21 mouse cellular contexts compared by ENCODE assay signal in genomic region chr6:120485038-120485437, GRCm38 (mm10). TPM values are rescaled to one million over a fixed set of nuclear protein-coding genes. Genes with fewer than 3 reads are reported as not detected.
DNase-seq lines count a peak whose midpoint lies in the region; ATAC-seq and TF ChIP-seq lines count a peak whose summit lies in the region.
"Had no signal": no experiment of that assay in that cellular context is flagged by ENCODE, and none has a peak within 500 bp of the region (broad histone marks: within the 10 kb centered on the region; RNA-seq: fewer than 3 reads in every experiment).

No protein-coding gene starts in this region.

- no peak overlapping the region for H3K4me3 ChIP-seq in liver, embryonic 14.5 days (ENCODE audit: insufficient read depth in 1 of 2, low read depth in 2 of 2, low read length in 2 of 2)
- no peak overlapping the region for H3K4me3 ChIP-seq in stomach, embryonic 15.5 days (replicated peaks)
- no peak overlapping the region for H3K4me3 ChIP-seq in hindbrain, embryonic 11.5 days (ENCODE audit: low read depth, low read length)
- H3K4me3 ChIP-seq: erythroblast, embryonic 14.5 days; forebrain, embryonic 15.5 days; hindbrain, embryonic 15.5 days had no signal

- TF ChIP-seq CTCF in liver, embryonic 14.5 days (IDR thresholded peaks at IDR 0.05; ENCODE audit: low read depth) = no peak

- WGBS in liver, embryonic 14.5 days (ENCODE audit: insufficient replicate concordance) = 12% methylated on average over 3 of the region's 3 CpGs
- WGBS in stomach, embryonic 15.5 days = 70% methylated on average over 3 of the region's 3 CpGs
- 82% methylated on average over 3 of the region's 3 CpGs for WGBS in hindbrain, embryonic 11.5 days

- H3K4me1 ChIP-seq in liver, embryonic 14.5 days (replicated peaks; ENCODE audit: control insufficient read depth in 2 of 2, insufficient read depth in 2 of 2, low read length in 1 of 2) = no peaks in the 10 kb centered on the region; a peak in 1 of 4 replicates
- no peaks in the 10 kb centered on the region for H3K4me1 ChIP-seq in stomach, embryonic 15.5 days
- no peaks in the 10 kb centered on the region for H3K4me1 ChIP-seq in hindbrain, embryonic 11.5 days (replicated peaks; ENCODE audit: control insufficient read depth, insufficient read depth, low read length)

- H3K9me3 ChIP-seq in liver, embryonic 14.5 days (ENCODE audit: control insufficient read depth, low read length) = no peaks in the 10 kb centered on the region
- H3K9me3 ChIP-seq in stomach, embryonic 15.5 days = no peaks in the 10 kb centered on the region
- H3K9me3 ChIP-seq in hindbrain, embryonic 11.5 days (ENCODE audit: control insufficient read depth, low read length) = no peaks in the 10 kb centered on the region
- H3K9me3 ChIP-seq: forebrain, embryonic 15.5 days; hindbrain, embryonic 15.5 days had no signal

- H3K27ac ChIP-seq in liver, embryonic 14.5 days = no peak overlapping the region
- no peak overlapping the region for H3K27ac ChIP-seq in stomach, embryonic 15.5 days
- no peak overlapping the region for H3K27ac ChIP-seq in hindbrain, embryonic 11.5 days (ENCODE audit: low read depth, low read length)
- H3K27ac ChIP-seq: forebrain, embryonic 15.5 days; hindbrain, embryonic 15.5 days; kidney, postnatal 0 days had no signal

- H3K36me3 ChIP-seq in liver, embryonic 14.5 days (replicated peaks; ENCODE audit: control insufficient read depth, insufficient read depth, low read depth) = no peaks in the 10 kb centered on the region; the same call in none of the 2 replicates
- 0 out of 2 replicates have a peak, but pooled peaks cover 4% of the 10 kb centered on the region for H3K36me3 ChIP-seq in stomach, embryonic 15.5 days
- H3K36me3 ChIP-seq in hindbrain, embryonic 11.5 days (ENCODE audit: control insufficient read depth, insufficient read depth, low read length) = 0 out of 2 replicates have a peak, but pooled peaks cover 4% of the 10 kb centered on the region
- H3K36me3 ChIP-seq: hindbrain, embryonic 15.5 days had no signal

- no peak overlapping the region for H3K9ac ChIP-seq in liver, embryonic 14.5 days (replicated peaks)
- no peak overlapping the region for H3K9ac ChIP-seq in stomach, embryonic 15.5 days
- no peak overlapping the region for H3K9ac ChIP-seq in hindbrain, embryonic 11.5 days (ENCODE audit: low read depth, low read length)
- H3K9ac ChIP-seq: forebrain, embryonic 15.5 days; hindbrain, embryonic 15.5 days had no signal

- H3K27me3 ChIP-seq in liver, embryonic 14.5 days (ENCODE audit: control insufficient read depth, insufficient read depth, low read length) = no peaks in the 10 kb centered on the region; the same call in 1 of the 2 replicates
- no peaks in the 10 kb centered on the region for H3K27me3 ChIP-seq in stomach, embryonic 15.5 days (replicated peaks)
- no peaks in the 10 kb centered on the region for H3K27me3 ChIP-seq in hindbrain, embryonic 11.5 days (ENCODE audit: control insufficient read depth, insufficient read depth, low read length)
- H3K27me3 ChIP-seq: forebrain, embryonic 15.5 days; hindbrain, embryonic 15.5 days had no signal

- peak; percentile 27; the same call in 1 of the 2 replicates for ATAC-seq in liver, embryonic 14.5 days (ENCODE audit: insufficient read depth)
- ATAC-seq in stomach, embryonic 15.5 days (ENCODE audit: insufficient read depth, low FRiP score, low read depth) = 0 out of 2 replicates have a peak, but pooled peaks have one; percentile 27
- no peak for ATAC-seq in hindbrain, embryonic 11.5 days (ENCODE audit: low FRiP score)
- ATAC-seq: forebrain, embryonic 15.5 days had no signal

- H3K4me2 ChIP-seq in liver, embryonic 14.5 days (ENCODE audit: low read depth) = no peak overlapping the region
- H3K4me2 ChIP-seq in stomach, embryonic 15.5 days = no peak overlapping the region
- no peak overlapping the region for H3K4me2 ChIP-seq in hindbrain, embryonic 11.5 days (replicated peaks; ENCODE audit: low read depth, low read length)
- H3K4me2 ChIP-seq: forebrain, embryonic 15.5 days; heart, embryonic 11.5 days; hindbrain, embryonic 15.5 days had no signal

- peak; percentile 27; the same call in 1 of the 2 replicates for TF ChIP-seq EP300 in liver, embryonic 14.5 days (IDR thresholded peaks at IDR 0.05; ENCODE audit: low read depth)

- no peak for DNase-seq in liver, embryonic 14.5 days (ENCODE audit: low read depth in 3 of 3, low spot score in 3 of 3)
- no peak for DNase-seq in liver
- DNase-seq in c-Kit-positive CD71-positive TER-119-positive erythroid progenitor cells, embryonic 14.5 days (ENCODE audit: low spot score) = peak; percentile 31
- DNase-seq in induced T-regulatory cell, adult 2 months (ENCODE audit: low read depth) = peak; percentile 25
- no peak for DNase-seq in ovary, postnatal 10 days (ENCODE audit: low spot score)
- no peak for DNase-seq in hindbrain, embryonic 11.5 days (ENCODE audit: low spot score)
- DNase-seq: cerebellum, adult 2 months; cerebellum, postnatal 36 days; gastrocnemius, postnatal 36 days; heart, postnatal 36 days; kidney, adult 18-20 months; layer of hippocampus, postnatal 36 days; midbrain, embryonic 14.5 days; right cerebral cortex, postnatal 25 days; thymus, postnatal 36 days had no signal

RNA-seq across cellular contexts. Expression of gene Tmem121b, which starts 8.6 kb away (rescaled TPM):
- 0.01 and 0.04 TPM in 2 replicates for polyA plus RNA-seq in liver, embryonic 14.5 days (2012; rRNA removed)
- polyA plus RNA-seq in liver, embryonic 14.5 days (2014; fragmentation: Nextera tagmentation; extraction: Ambion mirVana) = 0.04 TPM in 1 of 2 replicates, not detected in the other
- 0.12 and 0.15 TPM in 2 replicates for polyA plus RNA-seq in stomach, embryonic 15.5 days (2015; fragmentation: Nextera tagmentation; extraction: Ambion mirVana)
- 1.0 and 1.8 TPM in 2 replicates for polyA plus RNA-seq in hindbrain, embryonic 11.5 days (2014; fragmentation: Nextera tagmentation; extraction: Ambion mirVana)
- polyA plus RNA-seq: erythroblast, embryonic 14.5 days had no signal

RNA-seq across cellular contexts. Expression of gene Il17ra, which starts 22.0 kb away (rescaled TPM):
- 6.0 and 6.2 TPM in 2 replicates for polyA plus RNA-seq in liver, embryonic 14.5 days (2012; rRNA removed)
- 3.6 TPM in 2 replicates for polyA plus RNA-seq in liver, embryonic 14.5 days (2014; fragmentation: Nextera tagmentation; extraction: Ambion mirVana)
- polyA plus RNA-seq in stomach, embryonic 15.5 days (2015; fragmentation: Nextera tagmentation; extraction: Ambion mirVana) = 7.2 and 7.5 TPM in 2 replicates
- polyA plus RNA-seq in hindbrain, embryonic 11.5 days (2014; fragmentation: Nextera tagmentation; extraction: Ambion mirVana) = 2.8 and 5.4 TPM in 2 replicates

RNA-seq across cellular contexts. Expression of gene Hdhd5, which starts 46.1 kb away (rescaled TPM):
- polyA plus RNA-seq in liver, embryonic 14.5 days (2012; rRNA removed) = 8.4 and 8.8 TPM in 2 replicates
- polyA plus RNA-seq in liver, embryonic 14.5 days (2014; fragmentation: Nextera tagmentation; extraction: Ambion mirVana) = 5.6 and 6.1 TPM in 2 replicates
- polyA plus RNA-seq in stomach, embryonic 15.5 days (2015; fragmentation: Nextera tagmentation; extraction: Ambion mirVana) = 15.2 and 20.5 TPM in 2 replicates
- 12.9 and 13.8 TPM in 2 replicates for polyA plus RNA-seq in hindbrain, embryonic 11.5 days (2014; fragmentation: Nextera tagmentation; extraction: Ambion mirVana)

Comparison
In these comparisons a context has a peak if more than half of its experiments do, and no peak if none do; other contexts are left out.
1. DNase-seq: peak in c-Kit-positive CD71-positive TER-119-positive erythroid progenitor cells, embryonic 14.5 days (single experiment) and induced T-regulatory cell, adult 2 months (single experiment); none in liver, embryonic 14.5 days (0 of 3), liver (single experiment), ovary, postnatal 10 days (single experiment) and hindbrain, embryonic 11.5 days (single experiment).